Mouse (Mus musculus): Measurements from ENCODE around the gene Prr14. TPM values are rescaled to one million over a fixed set of nuclear protein-coding genes. Genes with fewer than 3 reads are reported as not detected.
"Not testable (repeated sequence)": the region's sequence is repeated elsewhere in the genome, so short reads cannot be mapped to it uniquely, and the experiment has no call there.

Prr14 gene
- polyA plus RNA-seq, 1 experiment from 2014 or later = 48.7 TPM

DNA sequence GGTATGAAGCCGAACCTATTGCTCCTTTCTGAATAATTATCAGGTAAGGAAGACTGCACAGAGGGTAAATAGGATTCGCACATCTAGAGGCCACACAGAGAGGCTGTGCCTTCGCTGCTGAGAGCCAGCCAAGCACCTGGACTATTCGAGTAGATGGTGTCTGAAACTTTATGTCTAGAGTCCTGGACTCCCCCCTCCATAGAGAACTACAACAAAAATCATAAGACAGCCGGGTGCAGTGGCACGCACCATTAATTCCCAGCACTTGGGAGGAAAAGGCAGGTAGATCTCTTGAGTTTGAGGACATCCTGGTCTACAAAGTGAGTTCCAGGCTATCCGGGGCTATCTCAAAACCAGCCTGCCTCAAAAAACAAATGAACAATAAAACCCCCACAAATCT is 9.4 kb upstream of the Prr14 start:
- peak overlapping the region; percentile 81 for H3K4me2 ChIP-seq (replicated peaks)
- no peak for ATAC-seq (ENCODE audit: insufficient number of reproducible peaks, insufficient read depth, low FRiP score, low TSS enrichment)

DNA sequence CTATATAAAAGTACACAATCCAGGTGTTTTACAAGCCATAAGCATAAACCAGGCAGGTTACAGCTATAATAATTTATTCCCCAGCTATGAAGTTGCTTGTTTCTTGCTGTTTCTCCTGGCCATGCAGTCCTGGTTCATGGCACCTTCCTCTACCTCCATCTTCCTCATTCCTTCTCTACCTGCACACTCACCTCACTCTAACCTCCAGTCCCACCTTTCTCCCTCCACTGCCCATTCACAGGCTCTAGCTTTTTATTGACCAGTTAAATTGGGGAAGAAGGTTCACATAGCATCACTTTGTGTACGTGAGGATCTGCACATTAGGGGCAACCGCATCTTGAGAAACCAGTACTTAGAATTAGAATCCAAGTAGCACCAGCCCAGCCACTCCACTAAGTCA is 6.4 kb upstream of the Prr14 start:
- H3K27ac ChIP-seq = no peak overlapping the region
- H3K9ac ChIP-seq = no peak overlapping the region
- 94% methylated on average over 2 of the region's 2 CpGs for WGBS
- no peaks in the 10 kb centered on the region for H3K9me3 ChIP-seq
- peaks cover 37% of the 10 kb centered on the region for H3K36me3 ChIP-seq
- H3K4me1 ChIP-seq = peaks cover 28% of the 10 kb centered on the region
- no peak for ATAC-seq (ENCODE audit: insufficient number of reproducible peaks, insufficient read depth, low FRiP score, low TSS enrichment)
- no peaks in the 10 kb centered on the region for H3K27me3 ChIP-seq
- no peak overlapping the region for H3K4me3 ChIP-seq
- H3K4me2 ChIP-seq (replicated peaks) = no peak overlapping the region

More for the DNA sequence above, 9.4 kb upstream of the Prr14 start:
- WGBS = 88% methylated on average over 7 of the region's 7 CpGs
- H3K9me3 ChIP-seq = no peaks in the 10 kb centered on the region
- peak overlapping the region; percentile 70 for H3K4me3 ChIP-seq
- H3K4me1 ChIP-seq = peaks cover 30% of the 10 kb centered on the region
- H3K36me3 ChIP-seq = peaks cover 31% of the 10 kb centered on the region
- no peaks in the 10 kb centered on the region for H3K27me3 ChIP-seq
- 0 out of 2 replicates have a peak overlapping the region, but pooled peaks have one; percentile 93 for H3K27ac ChIP-seq
- peak overlapping the region; percentile 56 for H3K9ac ChIP-seq

DNA sequence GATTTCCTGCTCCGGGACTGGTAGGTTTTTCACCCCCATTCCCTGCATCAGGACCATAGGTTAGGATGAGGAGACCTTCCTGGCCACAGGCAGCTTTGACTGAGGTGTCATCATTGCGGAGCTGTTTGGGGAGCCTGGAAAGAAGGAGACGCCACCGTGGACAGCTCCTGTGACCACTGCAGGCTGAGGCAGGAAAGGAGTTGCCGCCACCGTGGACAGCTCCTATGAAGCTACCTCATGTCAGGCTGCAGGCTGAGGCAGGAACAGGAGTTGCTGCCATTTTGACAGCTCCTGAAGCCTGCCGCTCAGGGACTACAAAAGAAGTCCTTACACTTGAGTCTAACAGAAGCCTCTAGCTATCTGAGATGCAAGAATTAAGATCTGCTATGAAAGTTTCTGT is 4.5 kb upstream of the Prr14 start:
- Histone ChIP-seq H3K4me3 (no peak overlapping the region), H3K36me3 (peaks cover 44% of the 10 kb centered on the region), H3K27me3 (no peaks in the 10 kb centered on the region), H3K27ac (no peak overlapping the region), H3K4me2 (replicated peaks) (no peak overlapping the region), H3K9ac (no peak overlapping the region), H3K9me3 (no peaks in the 10 kb centered on the region), H3K4me1 (peaks cover 25% of the 10 kb centered on the region)
- WGBS = 93% methylated on average over 7 of the region's 7 CpGs
- ATAC-seq (ENCODE audit: insufficient number of reproducible peaks, insufficient read depth, low FRiP score, low TSS enrichment) = no peak

DNA sequence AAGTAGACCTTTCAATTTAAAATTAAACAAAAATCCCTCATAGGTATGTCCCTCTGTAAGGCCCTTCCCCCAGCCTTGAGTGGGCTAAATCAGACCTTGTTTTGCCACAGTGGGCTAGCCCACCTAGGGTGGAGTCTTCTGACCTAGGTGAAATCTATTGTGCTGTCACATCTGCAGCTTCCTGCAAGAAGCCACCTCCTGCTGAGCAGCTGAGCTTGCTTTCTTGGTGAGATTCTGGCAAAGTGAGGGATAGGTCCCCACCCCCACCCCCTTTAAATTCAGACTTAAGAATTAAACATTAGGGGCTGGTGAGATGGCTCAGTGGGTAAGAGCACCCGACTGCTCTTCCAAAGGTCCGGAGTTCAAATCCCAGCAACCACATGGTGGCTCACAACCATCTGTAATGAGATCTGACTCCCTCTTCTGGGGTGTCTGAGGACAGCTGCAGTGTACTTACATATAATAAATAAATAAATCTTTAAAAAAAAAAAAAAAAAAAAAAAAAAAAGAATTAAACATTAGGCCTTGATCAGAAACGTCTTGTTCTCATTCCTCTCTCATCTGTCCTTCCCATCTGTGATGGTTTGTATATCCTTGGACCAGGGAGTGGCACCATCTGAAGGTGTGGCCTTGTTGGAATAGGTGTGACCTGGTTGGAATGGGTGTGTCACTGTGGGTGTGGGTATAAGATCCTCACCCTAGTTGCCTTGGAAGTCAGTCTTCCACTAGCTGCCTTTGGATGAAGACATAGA is 864 bp upstream of the Prr14 start:
- H3K4me1 ChIP-seq; ATAC-seq (ENCODE audit: insufficient number of reproducible peaks, insufficient read depth, low FRiP score, low TSS enrichment); H3K27me3 ChIP-seq; H3K9me3 ChIP-seq; H3K9ac ChIP-seq; H3K4me3 ChIP-seq; H3K4me2 ChIP-seq (replicated peaks); H3K27ac ChIP-seq: not testable (repeated sequence)
- WGBS = 83% methylated on average over 3 of the region's 3 CpGs
- H3K36me3 ChIP-seq = peaks cover 54% of the 10 kb centered on the region

DNA sequence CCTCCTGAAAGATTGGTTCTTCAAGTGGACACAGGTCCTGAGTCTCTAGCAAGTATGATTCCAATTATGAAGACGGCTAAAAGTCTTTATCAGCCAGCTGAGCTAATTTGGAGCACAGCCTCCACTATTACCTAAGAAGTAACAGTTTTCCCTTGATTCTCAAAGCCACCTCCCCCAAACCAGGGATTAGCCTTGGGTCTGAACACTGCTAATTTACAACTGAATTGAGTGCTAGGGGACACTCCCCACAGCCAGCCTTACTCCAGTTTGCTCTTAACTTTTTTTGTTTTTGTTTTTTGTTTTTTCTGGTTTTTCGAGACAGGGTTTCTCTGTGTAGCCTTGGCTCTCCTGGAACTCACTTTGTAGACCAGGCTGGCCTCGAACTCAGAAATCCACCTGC is 5.8 kb downstream of the Prr14 start:
- Histone ChIP-seq H3K9me3 (no peaks in the 10 kb centered on the region), H3K27me3 (no peaks in the 10 kb centered on the region), H3K27ac (no peak overlapping the region), H3K9ac (no peak overlapping the region), H3K36me3 (peaks cover 50% of the 10 kb centered on the region), H3K4me1 (peaks cover 6% of the 10 kb centered on the region; the same call in 1 of the 2 replicates), H3K4me2 (replicated peaks) (no peak overlapping the region), H3K4me3 (no peak overlapping the region)
- no peak for ATAC-seq (ENCODE audit: insufficient number of reproducible peaks, insufficient read depth, low FRiP score, low TSS enrichment)
- 87% methylated on average over 3 of the region's 3 CpGs for WGBS

DNA sequence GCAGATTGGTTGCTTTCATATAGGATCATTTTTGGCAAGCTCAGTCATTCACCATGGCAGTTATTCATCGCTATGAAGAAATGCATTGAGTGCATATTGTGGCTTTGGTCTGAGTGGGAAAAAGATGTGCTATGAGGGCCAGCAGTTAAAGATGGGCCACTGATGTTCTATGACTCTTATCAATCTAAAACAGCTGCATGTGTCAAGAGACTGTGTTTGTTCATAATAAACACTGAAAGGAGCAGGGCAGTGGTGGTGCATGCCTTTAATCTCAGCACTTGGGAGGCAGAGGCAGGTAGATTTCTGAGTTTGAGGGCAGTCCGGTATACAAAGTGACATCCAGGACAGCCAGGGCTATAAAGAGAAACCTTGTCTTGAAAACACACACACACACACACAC is 6.3 kb downstream of the Prr14 start:
- H3K4me1 ChIP-seq; H3K4me3 ChIP-seq; H3K27ac ChIP-seq; H3K9ac ChIP-seq; H3K27me3 ChIP-seq; H3K9me3 ChIP-seq; ATAC-seq (ENCODE audit: insufficient number of reproducible peaks, insufficient read depth, low FRiP score, low TSS enrichment); H3K4me2 ChIP-seq (replicated peaks): not testable (repeated sequence)
- peaks cover 45% of the 10 kb centered on the region for H3K36me3 ChIP-seq
- WGBS = 95% methylated on average over 2 of the region's 2 CpGs

DNA sequence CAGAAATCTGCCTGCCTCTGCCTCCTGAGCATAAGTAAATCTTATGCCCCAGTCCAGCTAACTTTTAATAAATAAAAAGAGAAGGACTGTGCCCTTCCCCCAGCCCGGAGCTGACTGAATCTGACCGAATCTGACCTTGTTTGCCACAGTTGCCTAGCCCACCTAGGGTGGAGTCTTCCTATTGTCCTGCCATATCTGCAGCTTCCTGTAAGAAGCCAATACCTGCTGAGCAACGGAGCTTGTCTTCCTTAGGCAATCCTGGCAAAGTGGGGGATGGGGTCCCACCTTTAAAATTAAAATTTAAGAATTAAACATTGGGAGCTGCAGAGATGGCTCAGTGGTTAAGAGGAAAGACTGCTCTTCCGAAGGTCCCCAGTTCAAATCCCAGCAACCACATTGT is 7.2 kb downstream of the Prr14 start:
- H3K27me3 ChIP-seq = no peaks in the 10 kb centered on the region
- peaks cover 41% of the 10 kb centered on the region for H3K36me3 ChIP-seq
- WGBS = 92% methylated on average over 4 of the region's 4 CpGs
- no peak overlapping the region for H3K4me3 ChIP-seq
- H3K27ac ChIP-seq = no peak overlapping the region
- H3K4me2 ChIP-seq (replicated peaks) = no peak overlapping the region
- no peak overlapping the region for H3K9ac ChIP-seq
- peaks cover 6% of the 10 kb centered on the region; the same call in 1 of the 2 replicates for H3K4me1 ChIP-seq
- no peaks in the 10 kb centered on the region for H3K9me3 ChIP-seq
- no peak for ATAC-seq (ENCODE audit: insufficient number of reproducible peaks, insufficient read depth, low FRiP score, low TSS enrichment)

DNA sequence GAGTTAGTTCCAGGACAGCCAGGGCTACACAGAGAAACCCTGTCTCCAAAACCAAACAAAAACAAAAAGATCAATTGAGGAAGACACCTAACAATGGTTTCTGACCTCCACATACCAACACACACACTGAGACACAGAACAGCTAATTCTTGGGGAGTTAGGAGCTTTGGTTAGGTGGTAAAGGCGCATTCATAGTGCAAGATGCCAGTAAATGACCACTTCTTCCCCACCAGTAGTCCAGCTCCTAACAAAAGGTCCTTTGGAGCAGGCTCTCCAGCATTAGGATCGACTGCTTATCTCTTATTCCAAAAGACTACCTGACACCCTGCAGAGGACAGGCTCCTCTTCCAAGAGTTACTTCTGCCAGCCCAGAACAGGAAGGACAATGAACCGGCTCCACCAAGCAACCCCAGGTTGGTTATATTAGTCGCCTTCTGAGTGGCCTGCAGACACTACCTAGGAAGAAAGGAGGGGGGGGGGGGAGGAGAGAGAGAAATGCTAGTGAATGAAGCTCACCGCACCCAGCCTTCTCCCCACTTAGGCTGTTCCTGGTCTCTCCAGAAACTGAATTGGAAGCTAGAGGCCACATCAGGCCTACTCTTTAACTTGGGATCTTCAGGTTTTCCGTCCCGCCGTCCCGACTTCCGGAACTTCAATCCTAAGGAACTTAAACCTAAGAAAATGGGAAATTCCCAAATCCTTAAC is 10.8 kb downstream of the Prr14 start:
- Histone ChIP-seq H3K4me1 (peaks cover 12% of the 10 kb centered on the region), H3K4me2 (replicated peaks) (peak overlapping the region; percentile 87), H3K27ac (peak overlapping the region; percentile 99), H3K27me3 (no peaks in the 10 kb centered on the region), H3K4me3 (peak overlapping the region; percentile 88), H3K9me3 (no peaks in the 10 kb centered on the region), H3K9ac (peak overlapping the region; percentile 84), H3K36me3 (peaks cover 46% of the 10 kb centered on the region)
- WGBS = 8% methylated on average over 10 of the region's 10 CpGs
- ATAC-seq (ENCODE audit: insufficient number of reproducible peaks, insufficient read depth, low FRiP score, low TSS enrichment) = no peak

DNA sequence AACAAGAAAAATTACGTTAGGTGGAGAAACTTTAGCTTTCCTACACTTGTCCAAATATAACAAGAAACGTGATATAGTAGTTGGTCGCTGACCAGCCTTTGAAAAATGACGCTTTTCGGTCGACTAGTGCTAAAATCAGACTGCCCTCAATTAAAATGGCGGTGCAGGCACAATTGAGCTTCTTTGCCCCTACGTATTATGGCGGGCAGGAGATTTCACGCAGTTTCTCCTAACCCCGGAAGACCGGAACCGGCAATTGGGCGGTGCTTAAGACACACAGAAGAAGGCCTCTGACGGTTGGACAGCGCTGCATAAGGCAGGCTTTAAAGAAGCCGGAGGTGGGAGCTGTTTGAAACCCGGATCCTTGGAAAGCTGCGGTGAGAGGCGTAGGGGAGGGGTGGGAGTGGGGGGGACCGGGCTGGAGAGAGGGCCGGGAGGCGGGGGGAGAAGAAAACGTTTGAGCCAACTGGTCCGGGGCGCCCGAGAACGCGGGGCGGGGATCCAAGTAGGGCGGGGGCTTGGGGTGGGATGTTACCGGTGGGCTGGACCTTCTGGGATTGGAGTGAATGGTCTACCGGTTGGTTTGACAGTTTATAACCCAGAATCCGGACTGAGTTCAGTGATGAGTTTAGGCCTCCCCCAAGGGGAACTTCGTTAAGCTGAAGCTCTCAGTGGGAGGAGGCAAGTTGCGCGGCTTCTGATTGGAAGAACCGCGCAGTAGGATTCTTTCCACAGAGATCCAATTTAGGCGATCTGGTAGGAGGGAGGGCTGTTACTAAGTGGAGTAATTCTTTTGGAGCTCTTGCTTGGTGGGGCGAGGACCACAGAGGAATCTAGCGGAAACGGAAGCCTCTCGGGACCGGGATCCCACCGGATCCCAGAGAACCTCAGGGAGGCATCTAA is 11.6 kb downstream of the Prr14 start:
- Histone ChIP-seq H3K4me2 (replicated peaks) (peak overlapping the region; percentile 87), H3K4me1 (peaks cover 12% of the 10 kb centered on the region), H3K4me3 (peak overlapping the region; percentile 88), H3K9me3 (no peaks in the 10 kb centered on the region), H3K9ac (peak overlapping the region; percentile 84), H3K27ac (peak overlapping the region; percentile 99), H3K36me3 (peaks cover 46% of the 10 kb centered on the region), H3K27me3 (no peaks in the 10 kb centered on the region)
- WGBS = under 1% methylated on average over 46 of the region's 46 CpGs
- ATAC-seq (ENCODE audit: insufficient number of reproducible peaks, insufficient read depth, low FRiP score, low TSS enrichment) = peak; percentile 94

DNA sequence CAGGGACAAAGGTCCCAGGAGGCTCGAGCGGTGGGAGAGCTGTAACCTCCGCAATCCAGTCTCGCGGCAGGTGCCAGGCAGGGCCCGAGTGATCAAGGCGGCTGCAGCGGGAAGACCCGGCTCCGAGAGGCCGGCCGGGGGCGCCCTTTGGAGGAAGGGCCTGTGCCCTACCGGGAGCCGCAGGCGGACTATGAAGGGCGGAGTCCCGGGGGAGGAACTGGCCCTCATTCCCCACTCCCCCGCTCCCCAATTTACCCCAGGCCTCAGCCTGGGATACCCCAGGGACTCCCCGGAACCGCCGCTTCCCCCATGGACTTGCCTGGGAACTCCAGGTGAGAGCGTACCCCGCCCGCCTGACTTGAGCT is 12.2 kb downstream of the Prr14 start:
- peak overlapping the region; percentile 84 for H3K9ac ChIP-seq
- WGBS = 1% methylated on average over 25 of the region's 25 CpGs
- H3K9me3 ChIP-seq = no peaks in the 10 kb centered on the region
- H3K4me3 ChIP-seq = peak overlapping the region; percentile 88
- no peaks in the 10 kb centered on the region for H3K27me3 ChIP-seq
- peak overlapping the region; percentile 87 for H3K4me2 ChIP-seq (replicated peaks)
- ATAC-seq (ENCODE audit: insufficient number of reproducible peaks, insufficient read depth, low FRiP score, low TSS enrichment) = peak; percentile 36; the same call in 1 of the 2 replicates
- peak overlapping the region; percentile 99 for H3K27ac ChIP-seq
- peaks cover 46% of the 10 kb centered on the region for H3K36me3 ChIP-seq
- H3K4me1 ChIP-seq = peaks cover 12% of the 10 kb centered on the region

DNA sequence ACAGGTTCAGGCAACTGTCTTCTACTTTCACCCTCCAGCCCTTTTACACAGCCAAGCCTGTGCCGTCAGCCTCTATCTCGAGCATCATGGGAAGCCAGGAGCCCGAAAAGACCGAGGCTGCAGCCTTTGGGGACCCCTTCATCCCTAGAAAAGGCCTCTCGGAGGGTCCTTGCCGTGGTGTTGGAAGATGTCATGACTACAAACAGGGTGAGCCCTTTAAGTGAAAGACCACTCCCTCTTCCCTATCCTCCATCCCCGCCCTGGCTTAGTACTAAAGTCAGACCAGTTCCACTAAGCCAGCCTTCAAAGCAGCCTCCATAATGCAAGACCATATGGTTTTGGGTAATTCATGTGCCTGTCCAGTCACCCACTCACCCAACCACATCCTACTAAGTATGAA is 12.6 kb downstream of the Prr14 start:
- H3K36me3 ChIP-seq = peaks cover 43% of the 10 kb centered on the region

More for the DNA sequence above, 12.6 kb downstream of the Prr14 start:
- Histone ChIP-seq H3K4me2 (replicated peaks) (peak overlapping the region; percentile 87), H3K4me1 (peaks cover 15% of the 10 kb centered on the region), H3K9ac (peak overlapping the region; percentile 84), H3K27ac (peak overlapping the region; percentile 99), H3K27me3 (no peaks in the 10 kb centered on the region), H3K4me3 (peak overlapping the region; percentile 88), H3K9me3 (no peaks in the 10 kb centered on the region)
- ATAC-seq (ENCODE audit: insufficient number of reproducible peaks, insufficient read depth, low FRiP score, low TSS enrichment) = no peak
- WGBS = 1% methylated on average over 7 of the region's 7 CpGs

All from embryonic facial prominence, embryonic 12.5 days (tissue).